Mouse (Mus musculus) erythroblast, embryonic 14.5 days (primary cell): ENCODE results near the gene Ecpas.

Source experiments
- GATA1 ChIP-seq: IDR thresholded peaks from 2 replicates; pipeline ENCODE4 v1.6.1; 2012; ENCODE audit warnings: low read length, inconsistent platforms, mixed read lengths
- TAL1 ChIP-seq: IDR thresholded peaks from 3 replicates; pipeline ENCODE4 v1.6.1; 2012; ENCODE audit warnings: low read length, inconsistent platforms, mixed read lengths

DNA sequence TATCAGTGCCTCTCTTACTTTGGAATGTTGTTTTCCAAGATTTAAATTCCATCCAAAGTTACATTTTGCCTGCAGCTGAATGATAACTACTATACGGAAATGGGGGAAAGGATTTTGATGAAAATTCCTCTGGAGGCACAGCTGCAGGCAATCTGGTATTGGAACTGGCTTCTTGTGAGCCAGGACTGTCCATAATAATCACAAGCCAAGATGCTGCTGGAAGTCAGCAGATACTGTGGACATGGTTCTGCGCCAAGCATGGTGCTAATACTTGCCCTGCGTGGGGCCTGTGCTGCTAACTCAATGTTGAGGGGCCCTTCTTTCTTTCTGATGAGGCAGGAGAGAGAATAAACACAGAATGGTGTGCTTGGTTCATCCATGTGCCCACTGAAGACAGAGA, 149.1 kb downstream of the Ecpas start:
- TF ChIP-seq GATA1 (no peak), TAL1 (no peak)
